Mouse (Mus musculus): Measurements from ENCODE around the gene Vmn2r19.
"Not testable (repeated sequence)": the region's sequence is repeated elsewhere in the genome, so short reads cannot be mapped to it uniquely, and the experiment has no call there.

Gene Vmn2r19

GRCm38 (mm10) chr6:123308033-123308432 is at the start of gene Vmn2r19:
Gene Vmn2r19, plus strand, starts transcription at chr6:123308333.
- CTCF ChIA-PET, result no interaction called here

GRCm38 (mm10) chr6:123258946-123259345 is 49.2 kb upstream of the Vmn2r19 start:
- CTCF ChIA-PET, result no interaction called here

- CTCF ChIA-PET, result no interaction called here
Observed at GRCm38 (mm10) chr6:123259889-123260603, 48.1 kb upstream of the Vmn2r19 start.

GRCm38 (mm10) chr6:123260868-123261267 is 47.3 kb upstream of the Vmn2r19 start:
- CTCF ChIA-PET, result interaction anchor here (0.6 kb wide), 1 partner anchor 662 kb away, joined by 3 read pairs; no protein-coding TSS in a partner anchor

- CTCF ChIA-PET, result no interaction called here
Observed at GRCm38 (mm10) chr6:123261555-123262161, 46.5 kb upstream of the Vmn2r19 start, which contains the start of gene Clec4d. Gene Clec4d, plus strand, starts transcription at chr6:123262111.

GRCm38 (mm10) chr6:123264194-123264593 is 43.9 kb upstream of the Vmn2r19 start:
- CTCF ChIA-PET, result no interaction called here

- CTCF ChIA-PET, result no interaction called here
Observed at GRCm38 (mm10) chr6:123265809-123266208, 42.3 kb upstream of the Vmn2r19 start.

- CTCF ChIA-PET, result no interaction called here
Observed at GRCm38 (mm10) chr6:123266945-123267344, 41.2 kb upstream of the Vmn2r19 start.

GRCm38 (mm10) chr6:123279443-123279842 is 28.7 kb upstream of the Vmn2r19 start:
- CTCF ChIA-PET, result no interaction called here

- CTCF ChIA-PET, result no interaction called here
Observed at GRCm38 (mm10) chr6:123286311-123286710, 21.8 kb upstream of the Vmn2r19 start.

- CTCF ChIA-PET, result no interaction called here
Observed at GRCm38 (mm10) chr6:123288931-123289330, 19.2 kb upstream of the Vmn2r19 start.

GRCm38 (mm10) chr6:123289753-123290152 is 18.4 kb upstream of the Vmn2r19 start, which contains the start of gene Clec4e:
Gene Clec4e, minus strand, starts transcription at chr6:123289870.
- CTCF ChIA-PET, result no interaction called here

GRCm38 (mm10) chr6:123292751-123293400 is 15.3 kb upstream of the Vmn2r19 start:
- CTCF ChIA-PET, result no interaction called here

- CTCF ChIA-PET, result not testable (repeated sequence)
Observed at GRCm38 (mm10) chr6:123293509-123293908, 14.6 kb upstream of the Vmn2r19 start.

- CTCF ChIA-PET, result no interaction called here
Observed at GRCm38 (mm10) chr6:123296687-123297086, 11.4 kb upstream of the Vmn2r19 start.

GRCm38 (mm10) chr6:123306315-123306714 is 1.8 kb upstream of the Vmn2r19 start:
- CTCF ChIA-PET, result not testable (repeated sequence)

- CTCF ChIA-PET, result no interaction called here
Observed at GRCm38 (mm10) chr6:123332503-123332902, 24.4 kb downstream of the Vmn2r19 start.

GRCm38 (mm10) chr6:123340093-123340492 is 32.0 kb downstream of the Vmn2r19 start:
- CTCF ChIA-PET, result no interaction called here

- CTCF ChIA-PET, result no interaction called here
Observed at GRCm38 (mm10) chr6:123346141-123346540, 38.0 kb downstream of the Vmn2r19 start.

Measured in spleen, embryonic (tissue).